Mouse (Mus musculus) left cerebral cortex, postnatal 25 days (tissue): ENCODE measurements around the gene Slc25a1. TPM values are rescaled to one million over a fixed set of nuclear protein-coding genes. Genes with fewer than 3 reads are reported as not detected.
"Not testable (repeated sequence)": the region's sequence is repeated elsewhere in the genome, so short reads cannot be mapped to it uniquely, and the experiment has no call there.

ENCODE experiments used
- DNase-seq, 2 experiments: peaks; one replicate each; pipeline ENCODE4 v3.0.0; 2022; ENCODE audit warnings: low spot score in 2 of 2, mixed read lengths in 1 of 2
- intact Hi-C: fragments of 180-260 bp; cut with DNase I; formaldehyde crosslinking; loops from one replicate; pipeline ENCODE4 v1.15.1; 2025
- total RNA-seq, 2 experiments: library from RNA; stranded (reverse); gene quantifications; 2 replicates each; pipeline ENCODE4 v1.2.3; 2021

The Slc25a1 gene
- total RNA-seq = 10 to 100 TPM; 39.5 to 46.0 TPM

- intact Hi-C loops = loop anchor here (5.0 to 10.0 kb wide), 2 partner anchors 59 to 307 kb away; partner anchors contain the start of gene Zdhhc8
- DNase-seq = peak; percentile 85 to 88
Measured at GRCm38 (mm10) chr16:17928087-17928580, at the start of gene Slc25a1. Gene Slc25a1 (minus strand): TSS chr16:17928219.

GRCm38 (mm10) chr16:17971853-17972252 lies 43.8 kb upstream of the Slc25a1 start:
- intact Hi-C loops = no loop called here
- no peak for DNase-seq

GRCm38 (mm10) chr16:17962091-17962490 lies 34.1 kb upstream of the Slc25a1 start:
- no peak for DNase-seq
- intact Hi-C loops = no loop called here

GRCm38 (mm10) chr16:17956052-17956638 lies 28.1 kb upstream of the Slc25a1 start:
- intact Hi-C loops, DNase-seq: not testable (repeated sequence)

GRCm38 (mm10) chr16:17951618-17952017 lies 23.6 kb upstream of the Slc25a1 start:
- intact Hi-C loops = no loop called here
- no peak for DNase-seq

- DNase-seq = no peak
- intact Hi-C loops = no loop called here
Measured at GRCm38 (mm10) chr16:17950068-17950467, 22.0 kb upstream of the Slc25a1 start.

GRCm38 (mm10) chr16:17949421-17949877 lies 21.4 kb upstream of the Slc25a1 start:
- DNase-seq = peak in 1 of 2 experiments; percentile 61
- intact Hi-C loops = no loop called here

- intact Hi-C loops = no loop called here
- DNase-seq = no peak
Measured at GRCm38 (mm10) chr16:17945081-17945831, 17.2 kb upstream of the Slc25a1 start.

GRCm38 (mm10) chr16:17943466-17943865 lies 15.4 kb upstream of the Slc25a1 start:
- DNase-seq = no peak
- intact Hi-C loops = no loop called here

- intact Hi-C loops = loop anchor here (5.0 kb wide), 1 partner anchor 98 kb away; no protein-coding TSS in a partner anchor
- no peak for DNase-seq
Measured at GRCm38 (mm10) chr16:17939255-17939751, 11.3 kb upstream of the Slc25a1 start.

GRCm38 (mm10) chr16:17938821-17939220 lies 10.8 kb upstream of the Slc25a1 start:
- intact Hi-C loops = loop anchor here (5.0 kb wide), 1 partner anchor 98 kb away; no protein-coding TSS in a partner anchor
- peak; percentile 40 to 53 for DNase-seq

GRCm38 (mm10) chr16:17938187-17938586 lies 10.2 kb upstream of the Slc25a1 start:
- no peak for DNase-seq
- intact Hi-C loops = loop anchor here (5.0 kb wide), 1 partner anchor 99 kb away; no protein-coding TSS in a partner anchor

GRCm38 (mm10) chr16:17936776-17937175 lies 8.8 kb upstream of the Slc25a1 start:
- no peak for DNase-seq
- intact Hi-C loops = loop anchor here (5.0 kb wide), 1 partner anchor 101 kb away; no protein-coding TSS in a partner anchor

- intact Hi-C loops = loop anchor here (5.0 kb wide), 1 partner anchor 113 kb away; no protein-coding TSS in a partner anchor
- DNase-seq = no peak
Measured at GRCm38 (mm10) chr16:17934445-17934910, 6.5 kb upstream of the Slc25a1 start.

- intact Hi-C loops = loop anchor here (5.0 kb wide), 1 partner anchor 113 kb away; no protein-coding TSS in a partner anchor
- DNase-seq = no peak
Measured at GRCm38 (mm10) chr16:17933594-17934444, 5.8 kb upstream of the Slc25a1 start.

- peak in 1 of 2 experiments; percentile 59 for DNase-seq
- intact Hi-C loops = loop anchor here (5.0 kb wide), 1 partner anchor 115 kb away; no protein-coding TSS in a partner anchor
Measured at GRCm38 (mm10) chr16:17931906-17932460, 4.0 kb upstream of the Slc25a1 start.

- DNase-seq = no peak
- intact Hi-C loops = loop anchor here (5.0 to 10.0 kb wide), 3 partner anchors 58 to 305 kb away; partner anchors contain the start of gene Zdhhc8
Measured at GRCm38 (mm10) chr16:17929631-17930030, 1.6 kb upstream of the Slc25a1 start.

GRCm38 (mm10) chr16:17929211-17929610 lies 1.2 kb upstream of the Slc25a1 start:
- intact Hi-C loops = loop anchor here (5.0 to 10.0 kb wide), 2 partner anchors 58 to 306 kb away; partner anchors contain the start of gene Zdhhc8
- no peak for DNase-seq
